Mouse (Mus musculus): Measurements from ENCODE around the gene Dgki.

The Dgki gene

GRCm38 (mm10) chr6:37299562-37300390 is at the start of gene Dgki:
TSS of gene Dgki (minus strand) at chr6:37300184.
- no peak for DNase-seq (ENCODE audit: low spot score)

GRCm38 (mm10) chr6:37347606-37348005 is 47.6 kb upstream of the Dgki start:
- no peak for DNase-seq (ENCODE audit: low spot score)

- no peak for DNase-seq (ENCODE audit: low spot score)
Measured at GRCm38 (mm10) chr6:37338055-37338454, 38.1 kb upstream of the Dgki start.

- no peak for DNase-seq (ENCODE audit: low spot score)
Measured at GRCm38 (mm10) chr6:37336831-37337260, 36.9 kb upstream of the Dgki start.

GRCm38 (mm10) chr6:37336381-37336780 is 36.4 kb upstream of the Dgki start:
- DNase-seq (ENCODE audit: low spot score), result no peak

- no peak for DNase-seq (ENCODE audit: low spot score)
Measured at GRCm38 (mm10) chr6:37332846-37333245, 32.9 kb upstream of the Dgki start.

DNA sequence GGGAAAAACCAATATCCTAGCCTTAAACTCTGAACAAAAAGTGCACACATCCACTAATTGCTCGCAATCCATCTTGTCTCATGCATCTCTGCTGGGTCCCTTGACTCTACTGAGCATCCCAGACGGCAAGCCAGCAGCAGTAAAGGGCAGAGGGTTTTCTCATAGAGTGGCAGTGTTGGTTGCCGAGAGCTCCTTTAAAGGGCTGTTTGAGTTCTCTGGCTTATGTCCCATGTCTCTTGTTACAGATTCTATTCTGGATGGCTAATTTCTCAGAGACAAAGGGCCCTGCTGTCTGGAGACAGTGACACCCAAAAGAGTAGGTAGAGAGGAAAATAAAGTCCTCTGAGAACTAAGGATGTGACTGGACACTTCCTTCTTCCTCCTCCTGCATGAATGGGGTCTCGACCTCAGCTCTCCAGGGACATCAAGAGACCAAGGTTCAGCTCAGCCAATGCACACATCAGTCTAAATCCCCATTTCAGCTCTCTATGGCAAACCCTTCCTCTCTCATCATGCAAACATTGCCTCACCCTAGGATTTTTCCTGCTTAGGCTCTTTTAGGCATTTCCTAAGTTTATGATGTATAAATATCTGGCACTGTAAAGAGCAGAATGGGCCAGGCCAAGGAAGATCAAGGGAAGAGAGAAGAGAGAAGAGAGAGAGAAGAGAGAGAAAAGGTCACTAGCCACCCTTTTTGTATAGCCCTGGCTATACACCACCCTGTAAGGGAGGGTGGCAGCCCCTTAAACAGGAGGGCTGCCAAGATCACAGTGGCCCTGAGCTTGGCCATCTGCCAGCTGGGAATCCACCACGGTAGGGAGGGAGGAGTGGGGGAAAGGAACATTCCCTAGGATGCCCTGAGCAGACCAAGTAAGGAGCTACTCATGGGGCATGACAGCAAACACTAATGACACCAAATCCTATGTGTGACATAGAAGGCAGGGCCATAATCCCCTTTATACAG is 30.2 kb upstream of the Dgki start:
- no peak for DNase-seq (ENCODE audit: low spot score)

GRCm38 (mm10) chr6:37329376-37329775 is 29.4 kb upstream of the Dgki start:
- no peak for DNase-seq (ENCODE audit: low spot score)

DNA sequence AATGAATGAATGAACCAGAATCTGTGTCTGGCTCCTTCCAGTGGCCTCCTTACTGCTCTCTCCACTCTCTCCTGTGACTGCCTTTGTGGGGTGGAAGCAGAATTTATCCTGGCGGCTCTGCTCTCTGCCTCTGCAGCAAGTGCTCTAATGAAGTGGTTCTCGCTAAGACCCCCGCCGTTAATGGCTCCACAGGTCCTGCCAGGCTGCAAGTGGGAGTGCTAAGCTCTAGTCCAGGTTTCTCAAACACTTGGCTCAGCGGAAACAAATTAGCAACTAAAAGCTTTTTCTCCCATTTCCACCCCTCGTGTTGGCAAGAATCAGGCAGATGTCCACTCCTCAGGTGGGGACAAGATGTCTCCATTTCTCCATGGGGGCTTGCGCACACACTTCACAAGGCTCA is 28.7 kb upstream of the Dgki start:
- DNase-seq (ENCODE audit: low spot score), result no peak

- DNase-seq (ENCODE audit: low spot score), result no peak
Measured at GRCm38 (mm10) chr6:37327519-37327918, 27.5 kb upstream of the Dgki start.

- DNase-seq (ENCODE audit: low spot score), result no peak
Measured at GRCm38 (mm10) chr6:37326603-37326955, 26.6 kb upstream of the Dgki start.

DNA sequence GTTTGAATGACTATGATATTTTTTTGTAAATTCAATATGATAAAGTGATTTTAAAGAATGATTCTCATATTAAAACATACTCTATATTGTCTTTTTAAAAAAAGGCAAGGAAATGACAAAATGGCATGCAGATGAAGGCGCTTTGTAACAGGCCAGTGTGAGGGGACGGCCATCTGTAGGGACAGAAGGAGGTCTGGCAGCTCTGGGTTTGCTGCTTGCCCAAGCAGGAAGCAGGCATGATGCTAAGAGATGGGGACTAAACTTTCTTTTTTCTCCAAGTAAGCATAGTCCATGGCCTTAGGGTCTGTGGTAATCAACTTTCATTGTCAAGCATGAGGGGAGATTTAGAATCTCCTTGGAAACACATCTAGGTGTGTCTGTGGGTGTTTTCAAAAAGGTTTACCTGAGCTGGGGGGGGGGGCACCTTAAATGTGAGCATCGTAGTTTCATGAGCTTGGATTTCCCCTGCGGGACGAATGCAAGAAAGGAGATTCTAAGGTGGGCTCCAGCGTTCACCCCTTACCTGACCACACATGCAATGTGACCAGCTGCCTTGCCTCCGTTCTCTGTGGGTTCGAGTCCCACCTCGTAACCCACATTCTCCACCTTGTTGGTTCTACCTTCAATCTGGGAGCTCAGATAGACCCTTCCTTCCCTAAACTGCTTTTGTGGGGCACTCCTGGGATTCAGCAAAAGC is 26.1 kb upstream of the Dgki start:
- DNase-seq (ENCODE audit: low spot score), result no peak

DNA sequence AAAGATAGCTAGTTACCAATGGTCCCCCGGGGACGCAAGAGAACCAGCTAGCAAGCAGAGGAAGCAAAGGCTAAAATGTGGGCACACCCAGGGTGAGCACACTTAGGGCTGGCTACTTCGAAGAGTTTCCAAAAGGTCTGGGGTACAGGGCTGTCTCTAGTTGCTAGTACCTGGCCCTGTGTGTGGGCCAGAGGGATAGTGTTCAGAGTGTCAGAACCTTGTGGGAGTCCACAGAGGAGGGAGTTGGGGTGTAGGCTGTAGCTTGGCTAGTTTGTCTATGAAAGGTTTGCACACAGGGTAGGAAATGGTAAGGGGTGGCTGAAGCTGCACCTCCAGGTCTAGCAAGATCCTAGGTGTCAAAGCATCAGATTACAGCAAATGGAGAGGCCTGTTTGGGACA is 25.1 kb upstream of the Dgki start:
- no peak for DNase-seq (ENCODE audit: low spot score)

DNA sequence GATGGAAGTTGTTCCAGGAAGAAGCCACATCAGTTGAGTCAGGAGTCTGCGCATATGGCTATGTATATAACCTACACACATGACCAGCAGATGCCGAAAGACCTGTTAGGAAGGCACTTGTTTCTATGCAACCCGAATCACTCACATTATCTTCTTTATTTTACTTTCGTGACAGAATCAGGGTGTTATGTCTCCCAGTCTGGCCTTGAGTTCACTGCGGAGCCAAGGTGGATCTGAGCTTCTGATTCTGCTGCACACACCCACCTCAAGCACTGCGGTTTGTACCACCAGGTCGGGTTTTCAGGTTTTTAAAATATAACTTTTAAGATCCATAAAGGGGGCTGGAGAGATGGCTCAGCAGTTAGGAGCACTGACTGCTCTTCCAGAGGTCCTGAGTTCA is 22.7 kb upstream of the Dgki start:
- no peak for DNase-seq (ENCODE audit: low spot score)

DNA sequence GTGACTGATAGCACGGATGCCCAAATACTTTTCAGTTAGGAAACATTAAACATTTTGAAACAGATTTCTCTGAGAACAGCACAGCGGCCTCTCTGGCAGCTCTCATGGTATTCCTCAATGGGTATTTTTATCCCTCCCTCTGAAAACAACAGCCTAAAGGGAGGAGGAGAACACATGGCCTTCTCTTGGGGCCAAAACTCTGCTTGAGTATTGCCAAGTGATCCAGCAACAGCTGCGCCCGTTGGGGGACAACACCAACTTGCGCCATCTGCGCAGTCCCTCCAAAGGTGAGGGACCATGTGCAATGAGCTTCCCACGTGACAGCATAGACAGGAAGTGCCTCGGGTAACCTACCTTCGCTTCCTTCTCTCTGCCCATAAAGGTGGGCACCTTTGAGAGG is 22.1 kb upstream of the Dgki start:
- DNase-seq (ENCODE audit: low spot score), result no peak

DNA sequence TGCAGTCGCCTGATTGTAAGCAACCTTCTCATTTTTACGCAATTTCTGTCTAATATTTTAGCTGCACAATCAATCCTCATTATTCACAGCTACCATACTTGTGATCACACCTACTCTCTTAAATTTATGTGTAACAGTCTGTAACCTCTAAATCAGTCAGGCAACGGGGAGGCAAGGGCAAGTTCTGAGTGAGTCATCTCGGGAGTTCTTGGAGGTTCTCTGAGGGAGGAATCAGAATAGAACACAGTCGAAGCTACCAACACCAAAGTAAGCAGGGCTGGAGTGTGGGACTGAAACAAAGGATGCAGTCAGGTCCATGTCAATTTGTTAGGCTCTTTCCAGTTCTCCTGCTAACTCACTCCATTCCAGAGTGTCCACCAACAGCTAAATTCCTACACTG is 17.9 kb upstream of the Dgki start:
- no peak for DNase-seq (ENCODE audit: low spot score)

- DNase-seq (ENCODE audit: low spot score), result no peak
Measured at GRCm38 (mm10) chr6:37315440-37315839, 15.5 kb upstream of the Dgki start.

DNA sequence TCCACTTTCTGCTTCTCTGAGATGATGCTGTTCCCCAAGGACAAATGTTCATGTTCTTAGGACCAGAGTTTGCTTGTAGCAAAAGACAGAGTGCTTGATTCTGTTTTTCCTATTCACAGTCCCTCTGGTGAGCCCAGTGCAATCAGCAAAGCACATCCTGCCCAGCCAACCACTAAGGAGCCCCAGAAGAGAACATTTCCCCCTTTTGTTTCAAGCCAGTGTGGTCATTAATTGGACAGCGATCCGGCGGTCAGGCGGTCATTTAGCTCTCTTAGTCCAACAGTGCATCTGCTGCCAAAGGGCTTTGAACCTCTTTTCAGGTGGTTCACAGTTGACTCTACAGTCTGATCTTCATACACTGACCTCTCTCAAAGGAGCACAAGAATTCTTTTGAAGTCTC is 10.6 kb upstream of the Dgki start:
- no peak for DNase-seq (ENCODE audit: low spot score)

DNA sequence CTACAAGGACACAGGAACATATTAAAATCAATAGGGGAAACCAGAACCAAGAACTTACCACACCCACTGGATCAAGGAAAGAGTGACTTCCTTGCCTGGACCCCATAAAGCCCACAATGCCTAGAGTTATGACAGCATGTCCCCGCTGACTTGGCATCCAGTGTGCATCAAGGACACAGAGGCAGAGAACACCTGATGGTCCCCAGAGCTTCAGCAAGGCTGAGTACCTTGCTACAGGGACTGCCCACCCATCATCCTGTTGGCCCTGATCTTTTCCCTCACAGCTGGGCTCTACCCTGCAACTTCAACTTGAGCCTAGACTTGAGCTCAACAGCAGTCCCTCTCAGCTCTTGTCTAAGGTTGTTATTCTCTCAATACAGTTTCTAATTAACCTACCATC is 6.6 kb upstream of the Dgki start:
- no peak for DNase-seq (ENCODE audit: low spot score)

- no peak for DNase-seq (ENCODE audit: low spot score)
Measured at GRCm38 (mm10) chr6:37300492-37300891, 508 bp upstream of the Dgki start.

DNA sequence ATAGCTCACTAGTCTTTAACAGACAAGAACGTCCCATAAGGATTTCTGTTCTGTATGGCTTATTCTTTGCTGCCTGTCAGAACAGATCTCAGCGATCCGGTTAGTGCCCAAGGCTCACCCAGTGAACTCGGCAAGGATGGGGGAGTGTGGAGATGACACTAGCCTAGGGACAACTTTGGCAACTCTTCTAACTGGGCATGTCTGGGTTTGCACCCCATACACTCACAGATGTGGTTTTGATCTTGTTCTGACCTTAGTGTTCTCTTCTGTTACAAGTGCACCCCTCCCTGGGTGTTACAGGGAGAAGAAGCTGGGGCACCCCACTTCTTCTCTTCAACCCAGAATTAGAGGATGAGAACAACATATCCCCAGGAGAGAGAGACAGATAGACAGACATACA is 1.0 kb downstream of the Dgki start:
- no peak for DNase-seq (ENCODE audit: low spot score)

DNA sequence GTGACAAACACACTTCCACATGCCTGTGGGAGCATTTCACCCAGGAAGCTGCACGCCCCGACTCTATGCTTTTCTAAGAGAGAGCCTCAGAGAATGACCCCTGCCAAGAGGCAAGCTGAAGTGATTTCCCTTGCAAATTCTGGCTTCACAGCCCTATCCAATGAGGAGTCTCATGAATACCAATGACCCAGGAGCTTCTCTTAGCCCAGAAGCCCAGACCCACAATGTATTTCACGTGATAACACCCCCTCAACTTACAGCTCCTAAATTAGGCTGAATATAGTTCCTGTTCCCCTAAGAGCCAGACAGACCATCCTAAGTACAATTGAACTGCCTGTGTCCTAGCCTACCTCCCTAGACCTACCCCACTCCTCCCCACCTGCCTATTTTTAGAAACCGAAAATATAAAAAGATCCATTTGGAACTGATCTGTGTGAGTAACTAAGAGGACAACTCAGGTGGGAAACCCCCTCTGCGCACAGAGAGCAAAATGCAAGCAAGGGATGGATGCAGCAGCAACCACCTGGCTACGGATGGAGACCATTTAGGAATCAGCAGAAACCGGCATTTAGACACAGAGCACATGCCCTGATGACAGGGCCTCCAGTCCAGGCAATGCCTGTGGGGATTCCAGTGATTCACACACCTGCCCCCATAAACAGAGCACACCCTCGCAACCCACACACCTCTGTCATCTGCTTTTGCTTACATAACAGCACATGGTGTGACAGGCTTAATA is 2.1 kb downstream of the Dgki start:
- DNase-seq (ENCODE audit: low spot score), result no peak

Data from T-cell, adult 2 months (primary cell).